In genomic region chr11:22584100-22584487, GRCm38 (mm10) we compare ENCODE assay signal across 9 mouse cellular contexts.
A peak's percentile ranks its signal among the peaks of the same experiment; 100 is the strongest.
DNase-seq lines count a peak whose midpoint lies in the region; ATAC-seq lines count a peak whose summit lies in the region.
"Had no signal": no experiment of that assay in that cellular context is flagged by ENCODE, and none has a peak within 500 bp of the region (broad histone marks: within the 10 kb centered on the region; RNA-seq: fewer than 3 reads in every experiment).

No protein-coding gene starts in this region.

- H3K36me3 ChIP-seq in liver, embryonic 11.5 days (ENCODE audit: control insufficient read depth, insufficient read depth, low read length) = no peaks in the 10 kb centered on the region
- no peaks in the 10 kb centered on the region for H3K36me3 ChIP-seq in forebrain, embryonic 15.5 days
- H3K36me3 ChIP-seq in intestine, embryonic 16.5 days (ENCODE audit: control insufficient read depth, insufficient read depth, low read length) = no peaks in the 10 kb centered on the region
- no peaks in the 10 kb centered on the region for H3K36me3 ChIP-seq in neural tube, embryonic 14.5 days (ENCODE audit: control insufficient read depth, insufficient read depth, low read length)

- WGBS in liver, embryonic 11.5 days = 42% methylated on average over 5 of the region's 5 CpGs
- 17% methylated on average over 5 of the region's 5 CpGs for WGBS in forebrain, embryonic 15.5 days
- 31% methylated on average over 5 of the region's 5 CpGs for WGBS in intestine, embryonic 16.5 days
- 19% methylated on average over 5 of the region's 5 CpGs for WGBS in neural tube, embryonic 14.5 days

- H3K4me3 ChIP-seq in liver, embryonic 11.5 days (ENCODE audit: low read depth, low read length) = no peak overlapping the region
- peak overlapping the region; percentile 15; the same call in 1 of the 2 replicates for H3K4me3 ChIP-seq in forebrain, embryonic 15.5 days
- no peak overlapping the region for H3K4me3 ChIP-seq in intestine, embryonic 16.5 days (ENCODE audit: low read length)
- no peak overlapping the region for H3K4me3 ChIP-seq in neural tube, embryonic 14.5 days (ENCODE audit: low read depth, low read length)

- peaks cover 4% of the 10 kb centered on the region; the same call in 1 of the 2 replicates for H3K4me1 ChIP-seq in liver, embryonic 11.5 days (replicated peaks; ENCODE audit: control insufficient read depth, insufficient read depth, low read length)
- peaks cover 35% of the 10 kb centered on the region for H3K4me1 ChIP-seq in forebrain, embryonic 15.5 days
- peaks cover 21% of the 10 kb centered on the region for H3K4me1 ChIP-seq in intestine, embryonic 16.5 days (ENCODE audit: control insufficient read depth, insufficient read depth, low read length)
- peaks cover 8% of the 10 kb centered on the region; the same call in 1 of the 2 replicates for H3K4me1 ChIP-seq in neural tube, embryonic 14.5 days (ENCODE audit: control insufficient read depth, insufficient read depth, low read length)

- H3K9ac ChIP-seq in liver, embryonic 11.5 days (ENCODE audit: low read depth, low read length) = no peak overlapping the region
- H3K9ac ChIP-seq in forebrain, embryonic 15.5 days (replicated peaks) = peak overlapping the region; percentile 28; the same call in 1 of the 2 replicates
- H3K9ac ChIP-seq in intestine, embryonic 16.5 days (ENCODE audit: low read depth, low read length) = no peak overlapping the region
- H3K9ac ChIP-seq in neural tube, embryonic 14.5 days (replicated peaks; ENCODE audit: low read depth, low read length) = no peak overlapping the region; the same call in 1 of the 2 replicates

- no peak for ATAC-seq in liver, embryonic 11.5 days (replicated peaks; ENCODE audit: low FRiP score)
- peak; percentile 76 for ATAC-seq in forebrain, embryonic 15.5 days (replicated peaks)
- ATAC-seq in intestine, embryonic 16.5 days = peak; percentile 56
- peak; percentile 48 for ATAC-seq in neural tube, embryonic 14.5 days (ENCODE audit: low read depth)

- no peak for DNase-seq in liver, embryonic 11.5 days (ENCODE audit: low spot score)
- no peak for DNase-seq in liver
- no peak for DNase-seq in ovary, adult 18-20 months (ENCODE audit: low spot score)
- no peak for DNase-seq in spleen, adult 18-20 months
- DNase-seq in thymus, postnatal 0 days (ENCODE audit: low spot score) = no peak
- DNase-seq: right cerebral cortex, postnatal 25 days had no signal

- H3K27ac ChIP-seq in liver, embryonic 11.5 days (ENCODE audit: low read depth, low read length) = no peak overlapping the region
- H3K27ac ChIP-seq in forebrain, embryonic 15.5 days (replicated peaks) = peak overlapping the region; percentile 86
- H3K27ac ChIP-seq in intestine, embryonic 16.5 days (ENCODE audit: low read length) = peak overlapping the region; percentile 49; the same call in 1 of the 2 replicates
- peak overlapping the region; percentile 64 for H3K27ac ChIP-seq in neural tube, embryonic 14.5 days (ENCODE audit: low read depth, low read length)

- no peaks in the 10 kb centered on the region for H3K27me3 ChIP-seq in liver, embryonic 11.5 days (replicated peaks; ENCODE audit: control insufficient read depth, insufficient read depth, low read length)
- H3K27me3 ChIP-seq in forebrain, embryonic 15.5 days = no peaks in the 10 kb centered on the region
- H3K27me3 ChIP-seq in intestine, embryonic 16.5 days (replicated peaks; ENCODE audit: control insufficient read depth, insufficient read depth, low read length) = no peaks in the 10 kb centered on the region
- no peaks in the 10 kb centered on the region for H3K27me3 ChIP-seq in neural tube, embryonic 14.5 days (ENCODE audit: control insufficient read depth, insufficient read depth, low read length)

- no peaks in the 10 kb centered on the region for H3K9me3 ChIP-seq in liver, embryonic 11.5 days (ENCODE audit: control insufficient read depth, low read length)
- H3K9me3 ChIP-seq in forebrain, embryonic 15.5 days = no peaks in the 10 kb centered on the region
- H3K9me3 ChIP-seq in intestine, embryonic 16.5 days (ENCODE audit: control insufficient read depth, low read length) = no peaks in the 10 kb centered on the region
- no peaks in the 10 kb centered on the region for H3K9me3 ChIP-seq in neural tube, embryonic 14.5 days (ENCODE audit: control insufficient read depth, low read length)

- peak overlapping the region; percentile 49; the same call in 1 of the 2 replicates for H3K4me2 ChIP-seq in liver, embryonic 11.5 days
- peak overlapping the region; percentile 43 for H3K4me2 ChIP-seq in forebrain, embryonic 15.5 days (replicated peaks)
- no peak overlapping the region for H3K4me2 ChIP-seq in intestine, embryonic 16.5 days (ENCODE audit: low read depth, low read length)
- H3K4me2 ChIP-seq in neural tube, embryonic 14.5 days (ENCODE audit: low read depth, low read length) = peak overlapping the region; percentile 28
